Mouse (Mus musculus): ENCODE measurements at regions not wholly inside any gene's neighbourhood (a gene's known extent, or its start where the extent isn't known, plus 50 kb on each side); places are given as distances from the start of the nearest gene placed in this dataset.
A peak's percentile ranks its signal among the peaks of the same experiment; 100 is the strongest.

DNA sequence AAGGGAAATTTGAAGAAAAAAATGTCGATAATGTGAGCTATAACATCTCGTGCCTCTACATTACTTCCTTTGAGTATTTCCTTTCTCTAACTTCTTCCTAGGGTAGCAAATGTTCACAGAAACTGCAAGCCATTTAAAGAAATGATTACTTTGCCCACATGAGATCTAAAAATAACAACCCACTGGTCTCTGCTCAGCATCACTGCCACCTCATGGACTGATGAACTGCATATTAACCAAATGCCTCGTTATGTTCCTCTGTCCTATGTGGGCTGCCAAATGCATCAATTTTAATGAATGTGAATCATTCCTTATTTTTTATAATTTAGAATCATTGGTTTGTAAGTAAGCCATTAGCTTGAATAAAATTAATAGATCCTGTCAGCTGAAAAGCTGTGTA lies 590.0 kb upstream of the Nr3c2 start:
- DNase-seq = no peak
- intact Hi-C loops (cut with DNase I) = no loop called here

- no peak for DNase-seq
Observed at GRCm38 (mm10) chr8:76328540-76328939, 570.7 kb upstream of the Nr3c2 start.

DNA sequence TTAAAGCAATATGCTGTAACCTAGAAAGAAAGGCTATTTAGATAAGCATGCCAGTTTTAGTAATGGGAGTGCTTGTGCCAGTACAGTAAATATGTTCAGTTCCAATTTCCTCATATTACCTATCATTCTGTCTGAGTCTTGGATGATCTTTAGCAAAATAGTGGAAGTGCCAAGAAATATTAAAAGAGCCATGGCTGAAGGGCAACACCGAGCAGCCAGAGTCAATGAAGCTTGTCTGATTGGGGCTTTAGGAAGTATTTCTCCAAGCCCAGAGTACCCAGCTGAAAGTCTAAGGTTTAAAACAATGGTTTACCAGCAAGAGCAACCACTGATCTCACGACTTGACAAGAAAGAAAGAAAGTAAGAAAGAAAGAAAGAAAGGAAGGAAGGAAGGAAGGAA lies 556.2 kb upstream of the Nr3c2 start:
- DNase-seq = no peak
- intact Hi-C loops (cut with DNase I) = no loop called here

More at GRCm38 (mm10) chr8:76328540-76328939, 570.7 kb upstream of the Nr3c2 start:
- intact Hi-C loops (cut with DNase I) = no loop called here

DNA sequence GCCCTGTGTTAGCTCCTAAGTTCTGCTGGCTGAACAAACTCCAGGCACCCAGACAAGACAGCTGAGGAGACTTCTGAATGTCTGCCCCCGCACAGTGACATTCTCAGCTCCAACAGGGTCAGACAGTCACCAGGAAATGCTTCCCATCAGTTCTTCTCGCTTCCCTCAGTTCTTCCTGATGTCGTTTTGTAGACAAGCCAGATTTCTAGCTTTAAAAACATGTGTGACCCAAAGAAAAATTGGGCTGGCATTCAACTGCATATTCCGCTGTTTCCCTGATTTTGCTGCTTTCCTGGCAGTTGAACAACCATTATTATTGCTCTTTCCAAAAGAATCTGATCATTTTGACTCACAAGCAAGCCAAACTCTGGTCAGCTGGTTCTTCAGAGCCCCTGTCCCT lies 553.1 kb upstream of the Nr3c2 start:
- intact Hi-C loops (cut with DNase I) = no loop called here
- peak; percentile 11 for DNase-seq

- intact Hi-C loops (cut with DNase I) = no loop called here
- DNase-seq = peak; percentile 76
Observed at GRCm38 (mm10) chr8:76346832-76347231, 552.4 kb upstream of the Nr3c2 start.

- intact Hi-C loops (cut with DNase I) = no loop called here
- DNase-seq = no peak
Observed at GRCm38 (mm10) chr8:76374314-76374713, 524.9 kb upstream of the Nr3c2 start.

DNA sequence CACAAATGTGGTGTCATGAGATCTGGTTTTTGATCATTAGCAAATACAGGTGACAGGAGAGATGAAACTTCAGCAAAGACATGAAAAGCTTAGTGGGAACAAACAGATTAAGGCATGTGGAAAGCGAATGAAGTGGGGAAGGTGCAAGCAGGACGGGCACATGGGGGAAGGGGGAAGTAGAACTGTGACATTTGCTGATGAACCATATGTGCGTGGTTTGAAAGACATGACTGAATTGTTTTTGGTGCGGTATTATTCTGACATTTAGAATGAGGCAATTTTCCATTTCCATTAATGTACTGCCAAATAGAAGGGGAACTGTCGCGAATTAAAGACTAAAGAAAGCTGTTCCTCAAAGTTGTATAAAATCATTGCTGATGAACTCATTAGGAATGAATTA lies 521.5 kb upstream of the Nr3c2 start:
- intact Hi-C loops (cut with DNase I) = no loop called here
- no peak for DNase-seq

DNA sequence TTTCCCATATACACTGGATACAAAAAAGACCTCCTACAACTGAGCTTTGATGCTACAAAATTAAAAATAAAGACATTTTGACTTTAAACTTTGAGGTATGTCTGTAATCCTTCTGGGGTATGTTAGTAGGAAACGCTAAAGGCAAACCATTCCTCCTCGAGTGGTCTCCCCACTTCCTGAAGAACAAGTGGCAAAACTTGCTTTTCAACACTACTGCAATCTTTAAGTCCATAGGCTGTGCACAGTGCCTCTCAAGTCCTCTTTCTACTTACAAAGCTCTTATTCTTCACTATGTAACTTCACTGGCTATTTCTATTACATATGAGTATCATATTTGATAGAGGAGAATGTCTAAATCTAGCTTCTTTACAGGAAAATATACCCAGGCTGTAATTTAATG lies 517.6 kb upstream of the Nr3c2 start:
- no peak for DNase-seq
- intact Hi-C loops (cut with DNase I) = no loop called here

GRCm38 (mm10) chr8:76383583-76384281 lies 515.5 kb upstream of the Nr3c2 start:
- no peak for DNase-seq
- intact Hi-C loops (cut with DNase I) = no loop called here

- intact Hi-C loops (cut with DNase I) = no loop called here
- DNase-seq = peak; percentile 43
Observed at GRCm38 (mm10) chr8:76384282-76384637, 515.0 kb upstream of the Nr3c2 start.

GRCm38 (mm10) chr8:76392004-76392403 lies 507.2 kb upstream of the Nr3c2 start:
- intact Hi-C loops (cut with DNase I) = no loop called here
- DNase-seq = peak; percentile 13

- intact Hi-C loops (cut with DNase I) = no loop called here
- DNase-seq = no peak
Observed at GRCm38 (mm10) chr8:76422459-76422858, 476.8 kb upstream of the Nr3c2 start.

DNA sequence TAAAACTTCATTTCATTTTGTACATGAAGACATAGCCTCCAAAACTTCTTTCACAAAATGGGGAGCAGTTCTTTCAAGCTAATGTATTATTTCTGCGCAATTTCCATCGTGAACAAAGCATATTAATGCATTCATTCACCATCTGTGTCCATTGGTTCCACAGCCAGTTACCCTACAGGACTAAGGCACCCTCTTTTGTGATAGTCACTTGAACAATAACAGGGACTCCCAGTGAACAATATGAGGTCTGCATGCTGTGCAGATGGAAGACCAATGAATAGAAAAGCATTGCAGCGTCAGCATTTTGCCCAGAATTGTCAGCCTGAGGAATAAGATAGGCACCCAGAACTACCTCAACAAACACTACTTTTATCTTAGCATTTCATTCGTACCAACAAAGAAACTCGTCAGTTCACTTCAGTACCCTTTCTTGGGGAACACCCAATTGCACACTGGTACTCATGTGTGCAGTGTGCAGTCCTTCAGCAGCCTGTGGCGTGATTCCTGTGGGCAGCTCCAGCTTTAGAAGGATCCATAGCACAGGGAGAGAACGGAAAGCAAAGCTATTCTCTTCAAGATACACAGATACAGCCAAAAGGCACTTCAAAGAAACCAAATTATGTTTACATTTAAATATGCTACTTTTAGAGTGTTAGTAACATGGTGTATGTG lies 476.2 kb upstream of the Nr3c2 start:
- intact Hi-C loops (cut with DNase I) = no loop called here

DNA sequence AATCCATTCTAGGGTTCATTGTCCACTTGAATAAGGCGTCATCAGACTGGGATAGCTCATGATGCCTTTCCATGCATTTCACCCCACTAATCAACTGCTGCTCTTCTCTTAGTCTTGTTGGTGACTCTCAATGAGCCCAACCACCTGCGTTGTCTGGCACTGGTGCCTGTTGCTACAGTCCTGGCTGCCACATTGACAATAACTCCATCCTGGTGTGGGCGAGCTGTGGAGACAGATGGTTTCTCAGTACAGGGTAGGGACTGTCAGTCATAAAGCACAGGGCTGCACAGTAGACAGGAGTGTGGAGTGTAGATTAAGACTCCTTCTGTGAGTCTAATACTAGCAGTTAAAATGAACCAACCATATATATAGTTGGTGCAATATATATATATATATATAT lies 469.4 kb upstream of the Nr3c2 start:
- DNase-seq = no peak

More for the DNA sequence above, 476.2 kb upstream of the Nr3c2 start:
- DNase-seq = no peak

DNA sequence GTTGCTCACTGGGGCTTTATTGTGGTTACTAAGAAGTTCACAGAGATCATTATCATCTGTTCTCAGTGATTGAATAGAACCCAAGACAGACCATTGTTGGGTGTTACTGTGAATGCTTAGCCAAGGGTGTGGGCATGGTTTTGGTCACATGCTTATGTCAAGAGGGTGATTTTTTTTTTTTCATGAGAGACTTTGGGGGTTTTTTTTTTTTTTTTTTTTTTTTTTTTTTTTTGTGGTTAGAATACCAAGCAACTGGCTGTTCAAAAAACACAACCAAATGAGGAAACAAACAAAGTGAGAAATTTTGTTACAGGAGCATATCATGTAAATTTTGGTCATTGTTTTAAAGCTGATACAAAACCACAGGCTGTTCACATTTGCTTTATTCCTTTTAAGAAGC lies 466.4 kb upstream of the Nr3c2 start:
- intact Hi-C loops (cut with DNase I) = no loop called here

More for the DNA sequence above, 469.4 kb upstream of the Nr3c2 start:
- intact Hi-C loops (cut with DNase I) = no loop called here

GRCm38 (mm10) chr8:76437951-76438350 lies 461.3 kb upstream of the Nr3c2 start:
- intact Hi-C loops (cut with DNase I) = no loop called here
- DNase-seq = no peak

More for the DNA sequence above, 466.4 kb upstream of the Nr3c2 start:
- DNase-seq = no peak

DNA sequence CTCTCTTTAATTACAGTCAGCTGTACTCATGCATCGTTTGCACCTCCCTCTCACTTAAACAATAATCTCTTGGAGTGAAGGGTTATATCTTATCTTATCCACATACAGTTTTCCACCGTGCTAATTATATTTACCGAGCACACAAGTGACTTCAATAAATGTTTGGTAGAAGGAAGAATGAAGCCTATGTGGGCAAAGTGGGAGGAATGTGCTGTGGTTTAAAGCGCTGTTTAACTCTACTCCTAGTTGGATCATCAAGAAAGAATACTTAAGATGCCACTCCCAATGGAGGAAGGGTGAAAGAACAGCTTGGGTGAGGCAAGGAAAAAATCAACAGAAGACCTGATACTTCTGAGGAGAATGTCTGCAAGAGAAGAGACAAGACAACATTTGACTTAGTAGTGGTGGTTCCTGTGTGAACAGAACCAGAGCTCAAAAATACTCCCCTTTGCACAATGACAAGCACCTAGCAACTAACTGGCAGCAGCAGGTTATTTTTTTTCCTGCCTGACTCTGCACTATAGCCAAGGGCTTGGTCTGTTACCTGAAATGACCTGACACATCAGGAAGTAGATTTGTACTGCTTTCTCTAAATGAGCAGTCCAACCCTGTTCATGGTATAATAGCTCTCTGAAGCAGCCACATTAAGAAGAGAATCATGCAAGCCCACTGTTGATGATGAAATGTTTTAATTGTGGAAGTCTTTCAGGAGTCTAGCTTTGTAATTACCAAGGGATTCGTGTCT lies 424.6 kb upstream of the Nr3c2 start:
- no peak for DNase-seq
- intact Hi-C loops (cut with DNase I) = no loop called here

GRCm38 (mm10) chr8:76478966-76479365 lies 420.3 kb upstream of the Nr3c2 start:
- intact Hi-C loops (cut with DNase I) = no loop called here
- no peak for DNase-seq

DNA sequence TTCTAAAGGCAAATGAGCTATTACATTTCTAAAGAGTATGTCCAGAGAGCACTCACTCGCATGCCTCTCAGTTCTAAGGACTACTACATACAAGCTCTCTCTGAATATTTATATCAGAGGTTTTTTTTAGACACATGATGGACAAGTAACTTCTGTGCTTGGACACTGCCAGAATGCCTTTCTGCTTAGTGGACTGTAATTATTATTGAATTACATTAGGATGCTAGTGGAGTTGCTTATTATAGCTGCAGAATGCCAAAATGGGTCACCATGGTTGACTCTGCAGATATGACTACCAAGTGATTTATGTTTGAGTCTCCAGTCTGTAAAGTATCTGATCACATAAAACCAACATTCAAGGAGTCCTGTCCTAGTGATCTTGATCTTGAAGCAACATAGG lies 395.6 kb upstream of the Nr3c2 start:
- intact Hi-C loops (cut with DNase I) = no loop called here
- no peak for DNase-seq

- intact Hi-C loops (cut with DNase I) = no loop called here
- DNase-seq = no peak
Observed at GRCm38 (mm10) chr8:76507247-76507646, 392.0 kb upstream of the Nr3c2 start.

GRCm38 (mm10) chr8:76509201-76509600 lies 390.0 kb upstream of the Nr3c2 start:
- intact Hi-C loops (cut with DNase I) = no loop called here
- no peak for DNase-seq

DNA sequence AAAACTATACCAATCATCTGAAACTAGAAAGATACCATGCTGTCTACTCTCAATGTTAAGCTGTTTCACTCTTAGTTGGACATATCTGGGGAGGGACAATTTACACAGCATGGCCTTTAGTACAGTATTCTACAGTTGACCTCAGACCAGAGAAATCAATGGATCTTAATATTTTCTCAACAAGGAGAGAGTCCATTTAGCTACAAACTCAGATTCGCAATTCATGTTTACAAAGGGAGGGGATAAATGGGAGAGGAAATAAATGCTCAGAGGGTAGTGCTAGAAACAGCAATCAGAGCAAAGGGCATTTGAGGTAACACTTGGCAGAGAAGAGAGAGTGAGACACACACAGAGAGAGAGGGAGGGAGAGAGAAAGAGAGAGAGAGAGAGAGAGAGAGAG lies 385.1 kb upstream of the Nr3c2 start:
- intact Hi-C loops (cut with DNase I) = no loop called here

More for the DNA sequence above, 385.1 kb upstream of the Nr3c2 start:
- DNase-seq = no peak
